Mouse (Mus musculus) cortical plate, adult 2 months (tissue): Measurements from ENCODE around the gene Snx10. TPM values are rescaled to one million over a fixed set of nuclear protein-coding genes. Genes with fewer than 3 reads are reported as not detected.
"Not testable (repeated sequence)": the region's sequence is repeated elsewhere in the genome, so short reads cannot be mapped to it uniquely, and the experiment has no call there.

Experiments used
- H3K27ac ChIP-seq: fragments of 200-500 bp; 2 replicates; pipeline ENCODE4 v1.5.1; 2012; ENCODE audit warnings: low read length, control low read depth, inconsistent platforms; ENCODE audit not compliant: insufficient read depth
- H3K4me1 ChIP-seq: fragments of 200-500 bp; 2 replicates; pipeline ENCODE4 v1.6.1; 2011; ENCODE audit warnings: low read length; ENCODE audit not compliant: control insufficient read depth, insufficient read depth
- H3K4me3 ChIP-seq: fragments of 200-500 bp; 2 replicates; pipeline ENCODE4 v1.5.1; 2011; ENCODE audit warnings: mild to moderate bottlenecking, low read length, control low read depth; ENCODE audit not compliant: insufficient read depth
- CTCF ChIP-seq: fragments of 200-500 bp; IDR thresholded peaks from 2 replicates; pipeline ENCODE4 v1.5.1; 2011; ENCODE audit warnings: mild to moderate bottlenecking, control low read depth, low read length; ENCODE audit not compliant: insufficient read depth; ENCODE audit errors: extremely low read depth
- POLR2A ChIP-seq: fragments of 200-500 bp; IDR thresholded peaks from 2 replicates; pipeline ENCODE4 v1.6.1; 2011; ENCODE audit warnings: mild to moderate bottlenecking, low read length, control low read depth; ENCODE audit not compliant: insufficient read depth; ENCODE audit errors: extremely low read depth
- polyA plus RNA-seq: library from polyadenylated mRNA; depleted of rRNA; stranded (reverse); fragments of >200 nt; gene quantifications from 2 replicates; pipeline ENCODE4 v1.2.3, GENCODE M21; 2012; rRNA removed

Gene Snx10
- 64.9 and 67.4 TPM in 2 replicates for polyA plus RNA-seq

- Histone ChIP-seq H3K4me3 (peak within 1 kb of the TSS; percentile 73), H3K27ac (peak within 1 kb of the TSS; percentile 48; the same call in 1 of the 2 replicates), H3K4me1 (peaks cover 6% of the 10 kb centered on the region; the same call in 1 of the 2 replicates)
- TF ChIP-seq POLR2A = peak; percentile 11; the same call in 1 of the 2 replicates
- no peak for TF ChIP-seq CTCF
Observed at GRCm38 (mm10) chr6:51523807-51524320, at the start of gene Snx10. Gene Snx10, plus strand, starts transcription at chr6:51523901.

GRCm38 (mm10) chr6:51479136-51479731 lies 44.5 kb upstream of the Snx10 start:
- TF ChIP-seq POLR2A (no peak), CTCF (no peak)
- H3K4me3 ChIP-seq = no peak overlapping the region
- no peaks in the 10 kb centered on the region for H3K4me1 ChIP-seq
- no peak overlapping the region for H3K27ac ChIP-seq

- Histone ChIP-seq H3K27ac (no peak overlapping the region), H3K4me3 (no peak overlapping the region), H3K4me1 (no peaks in the 10 kb centered on the region)
- TF ChIP-seq CTCF = no peak
- no peak for TF ChIP-seq POLR2A
Observed at GRCm38 (mm10) chr6:51481548-51481947, 42.2 kb upstream of the Snx10 start.

- Histone ChIP-seq H3K4me1 (no peaks in the 10 kb centered on the region), H3K27ac (no peak overlapping the region), H3K4me3 (no peak overlapping the region)
- TF ChIP-seq CTCF (no peak), POLR2A (no peak)
Observed at GRCm38 (mm10) chr6:51483861-51484260, 39.8 kb upstream of the Snx10 start.

GRCm38 (mm10) chr6:51484556-51484955 lies 39.1 kb upstream of the Snx10 start:
- not testable (repeated sequence) for H3K4me3 ChIP-seq, H3K27ac ChIP-seq, H3K4me1 ChIP-seq

GRCm38 (mm10) chr6:51485646-51486045 lies 38.1 kb upstream of the Snx10 start:
- no peak for TF ChIP-seq POLR2A
- Histone ChIP-seq H3K4me3 (no peak overlapping the region), H3K4me1 (no peaks in the 10 kb centered on the region), H3K27ac (no peak overlapping the region)

GRCm38 (mm10) chr6:51486076-51486710 lies 37.5 kb upstream of the Snx10 start:
- no peaks in the 10 kb centered on the region for H3K4me1 ChIP-seq
- TF ChIP-seq POLR2A = no peak
- no peak for TF ChIP-seq CTCF
- H3K27ac ChIP-seq = no peak overlapping the region
- H3K4me3 ChIP-seq = no peak overlapping the region

GRCm38 (mm10) chr6:51486731-51487130 lies 37.0 kb upstream of the Snx10 start:
- no peak overlapping the region for H3K4me3 ChIP-seq
- TF ChIP-seq CTCF (no peak), POLR2A (no peak)
- H3K27ac ChIP-seq = no peak overlapping the region
- no peaks in the 10 kb centered on the region for H3K4me1 ChIP-seq

- TF ChIP-seq POLR2A (no peak), CTCF (no peak)
- Histone ChIP-seq H3K27ac (no peak overlapping the region), H3K4me3 (no peak overlapping the region), H3K4me1 (no peaks in the 10 kb centered on the region)
Observed at GRCm38 (mm10) chr6:51489787-51490186, 33.9 kb upstream of the Snx10 start.
